Mouse (Mus musculus) cerebellum, postnatal 14 days (tissue): ENCODE results near the gene Foxp4.

Source experiments
- DNase-seq, 2 experiments: peaks; one replicate each; pipeline ENCODE4 v3.0.0; 2021; ENCODE audit warnings: mixed read lengths in 2 of 2

The Foxp4 gene

DNA sequence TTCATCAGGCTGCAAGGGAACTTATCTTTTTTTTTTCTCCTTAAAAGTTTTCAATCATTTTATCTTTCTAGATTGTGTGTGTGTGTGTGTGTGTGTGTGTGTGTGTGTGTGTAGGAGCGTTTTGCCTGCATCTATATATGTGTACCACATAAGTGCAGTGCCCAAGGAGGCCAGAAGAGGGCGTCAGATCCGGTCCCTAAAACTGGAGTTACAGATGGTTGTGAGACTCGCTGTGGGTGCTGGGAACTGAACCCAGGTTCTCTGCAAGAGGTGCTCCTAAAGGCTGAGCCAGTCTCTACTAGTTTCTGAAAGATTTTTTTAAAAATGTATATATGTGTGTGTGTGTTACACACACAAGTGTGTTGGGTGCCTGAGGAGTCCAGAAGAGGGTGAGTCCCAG, 5.0 kb upstream of the Foxp4 start:
- DNase-seq = no peak

DNA sequence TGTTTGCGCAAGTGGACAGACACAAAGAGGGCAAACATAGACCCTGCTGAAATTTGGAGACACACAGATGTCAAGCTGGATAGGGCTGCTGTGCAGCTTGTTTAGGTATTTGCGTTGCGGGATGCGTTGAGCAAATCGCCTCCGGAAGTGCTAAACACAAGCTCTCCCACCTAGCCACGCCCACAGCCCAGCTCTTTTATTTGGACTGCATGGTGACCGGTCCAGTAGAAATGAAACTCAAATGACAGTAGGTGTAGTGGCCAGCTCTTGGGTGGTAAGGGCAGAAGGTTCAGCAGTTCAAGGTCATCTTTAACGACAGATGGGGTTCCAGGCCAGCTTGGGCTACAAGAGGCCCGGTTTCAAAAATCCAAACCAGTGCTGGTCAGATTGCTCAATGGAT, 1.5 kb upstream of the Foxp4 start:
- no peak for DNase-seq

DNA sequence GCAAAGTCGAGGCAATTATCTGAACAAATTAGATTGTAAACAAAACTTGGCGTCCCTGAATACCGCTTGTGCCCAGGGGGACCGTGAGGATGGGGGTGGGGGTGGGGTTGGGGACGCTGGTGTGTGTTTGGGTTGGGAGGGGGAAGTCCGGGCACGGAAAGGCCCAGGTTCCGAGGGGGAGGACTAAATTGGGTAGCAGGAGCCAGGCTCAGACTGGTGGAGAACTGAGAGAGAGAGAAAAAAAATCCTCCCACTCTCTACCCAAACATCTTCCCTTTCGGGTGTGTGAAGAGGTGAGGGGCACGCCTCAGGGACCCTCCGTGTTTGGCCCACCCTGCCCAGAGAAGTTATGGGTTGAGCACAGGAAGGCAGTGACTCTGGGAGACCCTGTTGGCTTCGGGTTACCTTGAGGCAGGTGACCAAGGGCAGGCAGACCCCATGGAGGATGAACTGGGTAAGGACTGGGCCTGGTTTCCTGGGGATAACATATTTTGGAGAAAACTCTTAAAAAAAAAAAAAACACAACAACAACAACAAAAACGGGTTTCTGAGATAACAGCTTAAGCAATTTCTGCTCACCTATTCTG, 988 bp upstream of the Foxp4 start:
- DNase-seq = no peak

DNA sequence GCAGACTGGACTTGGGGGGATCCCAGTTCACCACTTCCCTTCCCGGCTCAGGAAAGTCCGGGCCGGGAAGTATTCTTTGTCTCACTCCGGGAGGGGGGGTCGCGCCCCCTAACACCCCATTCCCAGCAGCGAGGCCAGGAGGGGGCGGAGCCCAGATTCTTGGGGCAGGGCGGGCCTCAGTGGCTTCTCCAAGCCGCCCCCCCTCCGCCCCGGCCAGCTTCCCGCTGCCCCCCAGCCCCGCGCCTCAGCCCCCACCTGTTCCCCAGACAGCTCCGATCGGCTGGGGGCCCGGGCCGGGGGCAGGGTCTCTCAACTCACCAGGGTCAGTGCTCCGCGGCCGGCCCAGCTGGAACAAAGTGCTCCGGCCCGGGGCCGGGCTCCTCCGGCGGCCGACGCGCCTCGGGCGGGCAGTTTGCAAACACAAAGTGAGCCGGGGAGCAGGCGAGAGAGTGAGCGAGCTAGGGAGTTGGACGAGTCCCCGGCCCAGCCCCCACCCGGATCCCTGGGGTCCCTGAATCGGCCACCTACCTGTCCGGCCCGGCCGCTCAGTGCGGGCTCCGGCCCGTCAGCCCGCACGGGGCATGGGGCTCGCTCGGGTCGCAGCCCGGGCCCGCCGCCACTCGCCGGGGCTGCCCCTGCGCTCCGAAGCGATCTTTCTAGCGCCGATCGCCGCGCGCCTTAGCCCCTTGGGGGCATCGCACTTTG, 615 bp downstream of the Foxp4 start:
- DNase-seq = peak; percentile 56 to 58

DNA sequence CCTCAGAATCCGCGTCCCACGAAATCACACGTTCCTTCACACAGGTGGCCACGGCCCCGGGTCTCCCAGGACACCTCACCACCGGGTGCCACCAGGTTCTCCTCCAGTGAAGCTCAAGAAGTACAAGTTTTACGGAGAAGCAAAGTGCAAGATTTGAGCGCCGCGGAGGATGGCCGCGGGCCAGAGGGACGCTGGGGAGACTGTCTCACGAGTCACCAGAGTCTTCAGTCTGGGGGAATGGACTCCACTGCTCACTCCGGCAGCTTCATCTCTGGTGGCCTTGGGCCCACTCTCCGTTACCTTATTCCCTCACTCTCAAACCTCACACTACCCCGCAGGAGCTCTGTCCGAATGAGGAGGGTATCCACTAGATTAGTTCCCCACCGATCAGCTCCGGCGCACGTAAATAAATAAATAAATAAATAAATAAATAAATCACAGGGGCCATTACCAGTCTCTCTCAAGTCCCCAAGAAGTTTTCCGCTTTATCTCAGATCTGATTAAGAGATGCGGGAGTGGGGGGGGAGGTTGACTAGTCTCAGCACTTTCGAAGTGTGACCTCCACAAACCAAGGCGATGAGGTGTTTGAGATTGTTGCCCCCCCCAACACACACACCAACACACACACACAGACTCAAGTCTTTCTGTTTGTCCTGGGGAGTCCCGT, 1.3 kb downstream of the Foxp4 start:
- DNase-seq = peak; percentile 45 to 56

DNA sequence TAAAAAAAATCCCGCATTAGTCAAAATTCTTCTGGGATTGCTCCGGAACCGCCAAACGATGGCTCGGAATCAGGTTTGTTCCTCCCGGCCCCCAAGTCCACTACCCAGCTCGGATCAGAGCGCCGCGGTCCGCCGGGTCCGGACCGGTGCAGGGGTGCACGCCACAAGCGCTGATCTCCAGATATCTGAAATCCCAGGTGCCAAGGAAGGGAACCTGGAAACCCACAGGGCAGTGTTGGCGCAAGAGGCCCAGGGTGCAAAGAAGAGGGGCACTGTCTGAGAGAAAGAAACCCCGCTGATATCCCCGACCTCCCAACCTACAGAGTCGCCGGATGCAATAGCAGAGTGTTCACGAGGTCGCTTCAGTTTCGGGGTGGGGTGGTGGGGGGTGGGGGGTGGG, 1.9 kb downstream of the Foxp4 start:
- no peak for DNase-seq

DNA sequence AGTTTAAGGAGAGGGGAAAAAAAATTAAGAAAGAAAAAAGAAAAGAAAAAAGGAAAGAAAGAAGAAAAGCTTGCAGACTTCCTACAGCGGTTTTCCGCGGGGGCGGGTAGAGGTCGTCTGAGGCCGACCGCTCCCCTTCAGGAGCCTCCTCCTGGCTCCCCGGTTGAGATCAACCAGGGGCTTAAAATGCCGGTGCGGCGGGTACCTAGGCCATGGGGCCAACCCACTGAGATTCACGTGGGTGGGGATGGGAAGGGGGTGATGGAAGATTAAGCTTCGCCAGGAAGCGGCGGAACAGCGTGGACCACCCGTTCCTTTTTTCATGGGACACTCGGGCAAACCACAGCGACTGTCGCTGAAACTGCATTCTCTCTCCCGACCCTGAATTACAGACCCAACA, 2.3 kb downstream of the Foxp4 start:
- DNase-seq = no peak

DNA sequence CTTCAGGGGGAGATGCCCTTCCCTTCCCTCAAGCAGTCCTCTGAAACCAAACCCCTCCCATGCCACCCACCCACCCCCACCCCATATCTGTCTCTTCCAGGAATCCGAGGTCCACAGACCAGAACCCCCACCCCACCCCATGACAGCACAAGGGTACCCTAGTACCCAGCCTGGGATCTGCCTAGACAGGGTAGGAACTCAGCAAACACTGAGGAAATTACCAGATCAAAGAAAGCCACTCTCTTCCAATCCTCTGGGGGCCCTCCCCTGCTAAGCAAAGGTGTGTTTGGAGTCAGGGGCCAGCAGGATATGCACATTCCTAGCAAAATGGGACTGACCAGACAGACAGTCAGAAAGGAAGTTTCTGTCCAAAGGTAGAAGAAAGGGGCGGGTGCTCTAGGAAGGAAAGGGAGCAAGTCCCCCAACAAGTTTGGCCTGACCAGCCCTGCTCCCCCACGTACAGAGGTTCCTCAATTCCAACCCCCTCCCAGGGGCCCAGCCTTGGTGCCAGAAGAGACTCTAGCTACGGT, 3.2 kb downstream of the Foxp4 start:
- DNase-seq = no peak

DNA sequence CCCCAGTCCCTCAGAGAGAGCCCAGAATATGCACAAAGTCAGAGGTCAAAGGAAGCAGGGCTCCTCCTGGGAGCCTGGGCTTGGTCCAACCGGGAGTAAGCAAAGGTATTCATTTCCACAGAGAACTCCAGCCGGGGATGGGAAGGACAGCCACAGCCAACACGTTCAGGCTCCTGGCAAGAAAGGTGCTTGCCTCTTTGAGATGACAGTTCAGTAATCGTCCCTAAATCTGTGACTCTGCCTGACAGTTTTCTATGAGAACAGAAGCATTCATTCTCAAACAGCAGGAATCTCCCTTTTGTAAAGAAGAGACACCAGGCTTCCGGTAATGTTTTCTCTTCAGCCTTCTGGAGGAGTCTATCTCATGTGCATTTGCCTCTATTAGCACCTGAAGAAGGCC, 4.6 kb downstream of the Foxp4 start:
- no peak for DNase-seq

DNA sequence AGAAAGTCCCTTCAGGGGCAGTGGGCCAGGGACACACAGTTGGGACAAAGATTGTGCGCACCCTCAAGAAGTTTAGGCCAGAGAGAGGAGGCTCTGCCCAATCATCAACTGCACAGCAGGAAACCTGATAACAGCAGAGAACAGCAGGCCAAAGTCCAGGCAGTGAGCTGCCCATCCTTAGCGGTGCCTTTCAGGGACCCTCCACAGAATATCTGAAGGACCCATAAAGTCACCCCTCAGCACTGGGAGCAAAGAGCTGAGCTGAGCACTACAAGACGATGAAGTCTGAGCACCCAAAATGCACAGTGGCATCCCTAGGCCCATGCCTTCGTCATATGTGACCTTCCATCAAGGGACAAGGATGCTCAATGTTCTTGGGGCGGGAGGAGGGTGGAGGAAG, 6.5 kb downstream of the Foxp4 start:
- no peak for DNase-seq

DNA sequence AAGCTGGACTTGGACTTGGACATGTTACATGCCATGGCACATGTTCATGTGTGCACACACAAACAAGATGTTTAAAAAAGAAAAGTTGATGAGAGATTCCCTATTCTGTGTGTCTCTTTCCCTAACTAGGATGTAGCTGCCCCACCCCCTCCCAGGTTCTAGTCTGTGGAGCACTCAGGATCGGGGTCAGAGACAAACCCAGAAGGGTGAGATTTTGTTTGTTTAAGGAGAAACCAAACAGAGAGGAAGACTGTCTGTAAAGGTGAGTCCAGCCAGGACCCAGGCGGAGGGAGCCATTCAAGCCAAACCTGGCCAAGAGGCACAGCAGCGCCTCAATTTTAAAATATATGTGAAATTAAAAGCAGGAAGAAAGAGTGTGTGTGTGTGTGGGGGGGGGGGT, 7.2 kb downstream of the Foxp4 start:
- no peak for DNase-seq

DNA sequence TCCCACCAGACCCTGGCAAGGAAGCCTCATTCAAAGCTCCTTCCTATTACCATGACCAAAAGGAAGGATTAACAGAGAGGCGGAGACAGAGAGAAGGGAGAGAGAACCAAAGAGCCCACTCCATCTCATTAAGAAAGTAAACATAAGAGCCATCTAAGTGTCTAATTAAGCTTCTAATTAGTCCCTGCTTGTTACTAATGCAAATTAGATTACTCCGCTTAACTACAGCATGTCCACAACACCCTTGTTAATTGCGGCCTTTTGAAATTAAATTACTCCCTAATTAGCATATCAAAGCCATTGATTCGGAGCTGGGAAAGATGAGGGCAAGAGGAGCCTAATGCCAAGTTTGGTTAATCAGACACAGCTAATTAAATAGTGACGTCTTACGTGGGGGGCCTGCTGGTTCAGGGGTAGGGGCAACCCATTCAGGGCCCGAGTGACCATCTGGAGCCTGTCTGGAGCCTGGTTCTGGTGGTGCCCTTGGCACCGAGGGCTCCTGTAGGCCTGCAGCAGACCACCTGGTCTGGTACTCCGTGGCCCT, 9.7 kb downstream of the Foxp4 start:
- no peak for DNase-seq

DNA sequence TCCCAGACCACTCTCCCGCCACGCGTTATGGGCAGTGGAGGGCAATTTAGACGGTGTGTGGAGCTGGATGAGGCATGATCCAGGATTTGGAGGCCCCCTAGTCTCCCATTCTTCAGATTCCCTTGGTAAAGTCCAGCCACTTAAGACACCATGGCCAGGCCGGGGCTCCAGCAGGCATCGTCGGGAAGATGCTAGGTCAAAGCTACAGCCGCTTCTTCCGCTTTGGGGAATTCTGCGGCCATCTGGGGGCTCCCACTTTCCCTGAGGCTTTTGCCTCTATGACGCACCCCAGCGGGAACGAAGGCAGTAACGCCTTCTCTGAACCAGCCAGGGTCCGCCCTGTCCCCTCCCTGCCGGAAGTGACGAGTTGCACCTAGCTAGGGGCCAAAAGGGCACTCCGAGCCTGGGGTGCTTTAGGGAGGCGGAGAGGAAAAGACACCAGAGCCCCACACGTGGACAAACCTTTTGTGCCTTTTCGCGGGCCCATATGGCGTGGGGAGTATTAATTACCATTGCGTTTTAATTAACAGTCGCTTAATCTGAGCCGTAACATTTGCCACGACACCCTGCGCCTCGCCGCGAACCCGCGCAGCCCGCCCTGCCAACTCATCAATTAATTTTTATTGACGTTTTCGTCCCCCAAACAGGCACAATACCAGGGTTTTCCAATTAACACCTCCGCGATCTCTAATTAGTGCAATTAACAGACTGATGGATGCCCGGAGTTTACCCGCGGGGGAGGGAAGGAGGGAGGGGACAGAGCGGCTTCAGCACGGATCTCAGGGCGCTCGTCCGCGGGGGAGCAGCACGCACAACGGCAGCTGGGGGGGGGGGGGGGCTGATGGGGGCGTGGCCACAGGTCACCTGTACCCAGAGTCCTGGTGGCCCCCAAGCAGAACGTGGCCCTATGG, 15.1 kb downstream of the Foxp4 start:
- peak; percentile 55 to 58 for DNase-seq

DNA sequence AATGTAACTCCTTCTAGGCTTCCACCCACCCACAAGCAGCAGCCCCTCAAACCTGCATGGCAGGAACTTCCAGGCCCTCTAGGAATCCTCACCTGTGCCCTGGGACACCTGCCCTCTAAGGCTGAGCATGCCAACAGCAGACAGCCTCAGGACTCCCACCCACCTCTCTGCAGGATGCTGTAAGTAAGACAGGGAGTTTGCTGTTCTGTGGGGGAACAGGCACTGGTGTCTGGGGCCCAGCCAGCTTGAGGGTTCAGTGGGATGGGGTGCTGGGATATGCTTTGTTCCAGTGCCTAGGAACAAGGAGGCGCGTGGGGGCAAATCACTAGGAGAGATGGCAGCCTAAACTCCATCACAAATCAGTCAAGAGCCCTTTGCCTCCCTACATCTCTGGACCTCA, 16.4 kb downstream of the Foxp4 start:
- DNase-seq = no peak

DNA sequence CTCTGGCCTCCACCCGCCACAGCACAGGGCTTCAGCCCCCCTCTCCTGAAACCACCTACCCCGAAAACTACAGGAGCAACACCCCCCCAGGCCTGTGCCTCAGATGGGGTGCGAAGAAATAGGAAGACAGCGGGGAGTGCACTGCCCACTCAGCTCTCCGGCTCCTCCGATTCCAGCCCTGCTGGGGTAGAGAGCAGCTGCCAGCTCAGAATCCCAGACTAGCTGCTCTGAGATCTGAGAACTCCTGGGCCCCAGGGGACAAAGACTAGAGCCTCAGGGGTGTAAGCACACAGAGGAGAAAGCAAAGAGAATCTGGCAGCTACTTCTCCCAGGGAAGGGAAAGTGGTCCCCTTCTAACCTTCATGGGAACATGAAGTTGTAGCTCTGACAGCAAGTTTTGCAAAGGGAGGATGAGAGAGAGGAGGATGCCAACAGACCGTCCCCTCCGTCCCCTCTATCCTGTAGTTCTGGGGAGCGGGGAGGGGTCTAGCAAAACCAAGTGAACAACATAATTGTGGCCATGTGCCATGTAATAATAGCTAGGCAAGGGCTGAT, 17.0 kb downstream of the Foxp4 start:
- DNase-seq = no peak

DNA sequence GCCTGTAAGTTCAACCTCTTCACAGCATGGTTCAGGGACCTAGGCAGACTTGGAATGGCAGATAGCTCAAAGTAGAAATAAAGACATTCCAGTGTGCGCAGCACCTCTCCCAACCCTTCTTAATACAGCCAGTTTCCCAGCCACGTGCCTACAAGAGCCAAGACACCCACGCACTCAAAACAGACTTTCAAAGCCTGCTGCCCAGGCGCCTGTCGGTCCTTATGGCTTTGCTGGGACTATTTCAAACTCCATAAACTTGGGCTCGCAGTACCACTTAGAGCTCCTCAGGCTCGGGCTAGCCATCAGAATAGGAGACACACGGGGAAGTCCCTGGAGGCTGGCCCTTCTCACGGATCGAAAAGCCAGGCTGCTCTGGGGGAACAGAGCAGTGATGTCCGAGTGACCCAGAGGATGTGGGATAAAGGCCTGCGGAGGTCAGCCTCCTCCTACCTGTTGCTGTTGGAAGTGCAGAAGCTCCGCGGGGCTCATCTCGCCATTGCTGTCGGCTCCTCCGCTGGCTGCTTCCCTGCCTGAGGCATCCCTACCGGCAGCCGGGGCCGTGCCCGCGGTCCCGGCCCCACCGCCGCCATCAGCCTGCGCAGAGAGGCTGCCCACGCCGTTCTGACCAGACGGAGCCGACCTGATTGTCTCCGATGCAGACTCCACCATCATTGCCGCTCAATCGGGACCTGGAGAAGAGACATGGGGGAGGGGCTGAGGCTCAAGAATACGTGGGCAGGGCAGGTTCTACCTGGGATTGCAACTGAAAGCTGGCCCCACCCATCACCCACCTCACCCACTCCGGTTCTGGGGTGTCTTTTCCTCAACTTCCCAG, 20.4 kb downstream of the Foxp4 start:
- DNase-seq = no peak

DNA sequence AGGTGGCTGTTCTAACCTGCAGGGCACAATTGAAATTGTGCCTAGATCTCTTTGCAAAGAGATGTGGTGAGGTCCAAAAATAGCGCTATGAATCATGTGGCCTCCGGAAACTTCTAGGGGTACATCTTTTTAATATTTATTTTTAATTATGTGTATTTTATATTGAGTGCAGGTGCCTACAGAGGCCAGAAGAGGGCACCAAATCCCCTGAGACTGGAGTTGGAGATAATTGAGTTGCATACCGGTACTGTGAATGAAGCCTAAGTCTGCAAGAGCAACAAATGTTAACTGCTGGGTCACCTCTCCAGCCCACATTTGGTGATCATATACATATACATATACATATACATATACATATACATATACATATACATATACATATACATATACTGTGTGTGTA, 22.7 kb downstream of the Foxp4 start:
- DNase-seq = no peak

DNA sequence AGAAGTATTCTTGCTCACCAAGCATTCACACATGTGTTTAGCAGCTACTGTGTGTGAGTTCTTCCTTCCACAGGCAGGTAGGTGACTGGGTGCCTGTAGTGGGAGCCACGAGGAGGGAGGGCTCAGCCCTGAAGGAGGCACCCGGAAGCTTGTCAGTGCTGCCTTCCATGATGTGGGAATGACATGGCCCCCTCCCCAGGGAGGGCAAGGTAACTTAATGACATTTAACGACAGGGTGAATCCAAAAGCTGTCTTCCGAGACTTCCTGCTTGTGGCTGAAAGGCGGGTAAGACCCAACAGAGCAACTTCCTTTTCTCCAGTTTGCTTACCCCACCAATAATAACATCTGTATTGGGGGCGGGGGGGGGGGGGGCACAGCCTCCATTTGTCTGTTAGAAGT, 23.7 kb downstream of the Foxp4 start:
- no peak for DNase-seq

DNA sequence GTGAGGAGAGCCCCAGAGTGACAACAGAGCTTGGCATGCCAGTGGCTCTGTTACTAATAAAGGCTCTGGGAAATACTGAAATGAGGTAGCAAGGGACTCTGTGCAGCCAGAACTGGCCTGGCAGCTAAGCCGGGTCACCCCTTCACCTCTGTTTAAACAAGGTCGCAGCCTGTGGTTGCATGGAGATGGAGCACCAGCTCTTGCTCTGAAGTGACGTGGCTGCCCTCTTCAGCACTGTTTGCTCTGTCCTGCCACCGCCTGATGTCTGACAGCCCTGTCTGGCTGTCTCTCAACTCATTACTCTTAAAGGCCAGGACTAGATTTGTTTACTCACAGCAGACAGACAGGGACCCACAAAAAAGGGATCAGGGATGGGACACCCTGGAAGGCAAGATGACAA, 25.3 kb downstream of the Foxp4 start:
- no peak for DNase-seq

DNA sequence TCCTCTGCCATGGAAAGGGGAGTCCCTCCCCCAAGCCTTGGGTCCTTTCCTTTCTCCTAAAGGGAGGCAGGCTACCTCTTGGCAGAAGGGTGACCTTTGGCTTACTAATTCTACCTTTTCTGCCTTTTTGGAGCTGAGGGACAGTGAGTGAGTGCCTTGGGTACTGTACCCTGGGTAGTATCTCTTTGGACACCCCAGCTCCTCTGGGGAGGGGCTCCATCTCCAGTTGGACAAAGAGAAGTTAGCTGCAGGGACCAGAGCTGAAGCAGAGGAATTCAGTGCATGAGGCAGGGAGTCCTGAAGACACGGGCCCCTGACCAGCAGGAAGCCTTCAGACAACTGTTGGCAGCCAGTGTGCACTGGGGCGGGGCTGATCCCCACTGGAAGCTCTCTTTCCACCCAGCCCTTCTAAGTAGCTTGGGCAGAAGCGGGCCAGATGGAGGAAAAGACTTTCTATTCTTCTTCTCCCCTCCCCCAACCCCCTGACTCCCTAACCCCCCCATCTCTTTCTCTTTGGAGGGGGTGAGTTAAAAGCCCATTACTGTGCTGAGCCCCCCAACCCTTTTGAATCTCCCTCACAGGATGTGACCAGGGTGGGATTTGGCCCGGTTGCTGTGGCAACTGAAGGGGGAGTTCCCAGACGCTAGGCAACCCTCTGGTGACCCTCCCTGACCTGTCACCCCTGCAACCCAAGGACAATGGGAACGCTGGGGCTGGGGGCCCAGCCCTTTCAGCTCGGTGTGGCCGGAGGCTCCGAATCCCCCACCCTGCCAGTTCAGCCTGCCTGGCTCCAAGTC, 26.3 kb downstream of the Foxp4 start:
- DNase-seq = no peak

DNA sequence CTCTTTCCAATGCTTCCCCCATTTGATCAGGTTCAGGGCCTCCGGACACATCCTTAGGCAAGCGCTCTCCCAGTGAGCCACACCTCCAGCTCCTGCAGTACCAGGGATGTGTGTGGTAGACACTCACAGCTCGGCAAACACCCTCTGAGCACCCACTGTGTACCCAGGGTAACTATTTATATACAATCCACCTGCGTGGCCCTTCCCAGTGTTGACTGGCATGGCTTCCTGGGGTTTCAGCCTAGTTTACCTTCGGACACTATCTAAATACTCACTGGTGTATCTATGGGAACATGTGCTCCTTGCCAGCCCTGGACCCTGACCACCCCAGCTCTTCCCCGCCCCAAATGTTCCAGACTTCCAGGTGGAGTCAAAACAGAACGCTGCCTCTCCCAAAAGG, 34.7 kb downstream of the Foxp4 start:
- DNase-seq = no peak
